Mouse (Mus musculus): ENCODE measurements around the gene Dpy19l1.

The Dpy19l1 gene

GRCm38 (mm10) chr9:24407992-24408391, 94.9 kb downstream of the Dpy19l1 start:
- in situ Hi-C loops (cut with MboI; ENCODE audit: low pct_unique_long_range_greater_than_20kb in 1 of 2, low sequenced_read_pairs in 2 of 2, unreplicated experiment in 1 of 2): no loop called here

GRCm38 (mm10) chr9:24394146-24394545, 108.8 kb downstream of the Dpy19l1 start:
- in situ Hi-C loops (cut with MboI; ENCODE audit: low pct_unique_long_range_greater_than_20kb in 1 of 2, low sequenced_read_pairs in 2 of 2, unreplicated experiment in 1 of 2): no loop called here

- in situ Hi-C loops (cut with MboI; ENCODE audit: low pct_unique_long_range_greater_than_20kb in 1 of 2, low sequenced_read_pairs in 2 of 2, unreplicated experiment in 1 of 2): no loop called here
Measured at GRCm38 (mm10) chr9:24390807-24391370, 112.1 kb downstream of the Dpy19l1 start.

- in situ Hi-C loops (cut with MboI; ENCODE audit: low pct_unique_long_range_greater_than_20kb in 1 of 2, low sequenced_read_pairs in 2 of 2, unreplicated experiment in 1 of 2): no loop called here
Measured at GRCm38 (mm10) chr9:24387230-24387629, 115.7 kb downstream of the Dpy19l1 start.

- in situ Hi-C loops (cut with MboI; ENCODE audit: low pct_unique_long_range_greater_than_20kb in 1 of 2, low sequenced_read_pairs in 2 of 2, unreplicated experiment in 1 of 2): no loop called here
Measured at GRCm38 (mm10) chr9:24379321-24379720, 123.6 kb downstream of the Dpy19l1 start.

GRCm38 (mm10) chr9:24378848-24379247, 124.1 kb downstream of the Dpy19l1 start:
- in situ Hi-C loops (cut with MboI; ENCODE audit: low pct_unique_long_range_greater_than_20kb in 1 of 2, low sequenced_read_pairs in 2 of 2, unreplicated experiment in 1 of 2): no loop called here

Data from mouse embryonic stem cell (cell line).